Comparison of ENCODE assay signal across 28 mouse cellular contexts in the genomic region with DNA sequence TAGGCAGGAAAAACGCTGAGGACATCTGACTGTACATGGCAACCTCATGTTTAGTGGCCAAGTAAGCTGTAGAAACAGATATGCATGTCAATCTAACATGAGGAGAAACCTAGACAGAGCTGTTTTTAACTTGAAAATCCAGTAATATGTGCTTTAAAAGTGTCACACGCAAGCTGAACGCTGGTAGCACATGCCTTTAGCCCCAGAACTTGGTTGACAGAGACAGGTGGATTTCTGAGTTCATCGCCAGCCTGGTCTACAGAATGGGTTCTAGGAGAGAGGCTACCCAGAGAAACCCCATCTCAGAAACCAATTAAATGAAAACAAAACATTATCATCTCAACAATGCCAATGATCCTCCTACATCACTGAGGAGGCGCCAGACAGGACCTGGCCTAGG. TPM values are rescaled to one million over a fixed set of nuclear protein-coding genes. Genes with fewer than 3 reads are reported as not detected.
A peak's percentile ranks its signal among the peaks of the same experiment; 100 is the strongest.
DNase-seq lines count a peak whose midpoint lies in the region; ATAC-seq and TF ChIP-seq lines count a peak whose summit lies in the region.
"Had no signal": no experiment of that assay in that cellular context is flagged by ENCODE, and none has a peak within 500 bp of the region (broad histone marks: within the 10 kb centered on the region; RNA-seq: fewer than 3 reads in every experiment).

No protein-coding gene starts in this region.

- H3K27me3 ChIP-seq in forebrain, embryonic 13.5 days: no peaks in the 10 kb centered on the region
- H3K27me3 ChIP-seq in forebrain, postnatal 0 days (ENCODE audit: insufficient read depth, low read length): no peaks in the 10 kb centered on the region
- H3K27me3 ChIP-seq: CH12.LX; heart, embryonic 15.5 days; Patski had no signal

- H3K9ac ChIP-seq in forebrain, embryonic 13.5 days: 0 out of 2 replicates have a peak overlapping the region, but pooled peaks have one; percentile 21
- no peak overlapping the region for H3K9ac ChIP-seq in forebrain, postnatal 0 days
- H3K9ac ChIP-seq: heart, embryonic 15.5 days; hindbrain, embryonic 14.5 days had no signal

- peaks cover 71% of the 10 kb centered on the region for H3K36me3 ChIP-seq in forebrain, embryonic 13.5 days (ENCODE audit: poor library complexity, severe bottlenecking)
- peaks cover 40% of the 10 kb centered on the region for H3K36me3 ChIP-seq in forebrain, postnatal 0 days (ENCODE audit: insufficient read depth)

- no peak for TF ChIP-seq POLR2A in bone marrow macrophage, adult 2 months (IDR thresholded peaks at IDR 0.05; ENCODE audit: borderline replicate concordance, low read depth, low read length)

- H3K4me1 ChIP-seq in forebrain, embryonic 13.5 days: peaks cover 16% of the 10 kb centered on the region
- peaks cover 8% of the 10 kb centered on the region; the same call in 1 of the 2 replicates for H3K4me1 ChIP-seq in forebrain, postnatal 0 days (ENCODE audit: insufficient read depth)
- H3K4me1 ChIP-seq in bone marrow macrophage, adult 2 months (ENCODE audit: control insufficient read depth, insufficient read depth, low read length): peaks cover 34% of the 10 kb centered on the region

- intact Hi-C loops in gastrocnemius, adult 2 months (cut with DNase I): no loop called here
- intact Hi-C loops in gastrocnemius, postnatal 14 days (cut with DNase I; ENCODE audit: low total_unique reads): no loop called here

- H3K27ac ChIP-seq in forebrain, embryonic 13.5 days: no peak overlapping the region
- no peak overlapping the region for H3K27ac ChIP-seq in forebrain, postnatal 0 days (ENCODE audit: low read depth, low read length)
- H3K27ac ChIP-seq in gastrocnemius, adult 2 months: peak overlapping the region; percentile 85
- peak overlapping the region; percentile 76; the same call in 1 of the 2 replicates for H3K27ac ChIP-seq in layer of hippocampus, adult 2 months
- peak overlapping the region; percentile 80 for H3K27ac ChIP-seq in bone marrow macrophage, adult 2 months (ENCODE audit: insufficient read depth, low read depth, low read length)
- H3K27ac ChIP-seq: heart, embryonic 10.5 days; hindbrain, embryonic 10.5 days; hindbrain, embryonic 14.5 days had no signal

- H3K4me3 ChIP-seq in forebrain, embryonic 13.5 days: no peak overlapping the region
- H3K4me3 ChIP-seq in forebrain, postnatal 0 days (ENCODE audit: low read depth, low read length): no peak overlapping the region
- no peak overlapping the region for H3K4me3 ChIP-seq in gastrocnemius, adult 2 months
- H3K4me3 ChIP-seq in layer of hippocampus, adult 2 months: no peak overlapping the region
- H3K4me3 ChIP-seq in bone marrow macrophage, adult 2 months (ENCODE audit: insufficient read depth, low read length): no peak overlapping the region
- H3K4me3 ChIP-seq: heart, adult 2 months; heart, embryonic 10.5 days; heart, embryonic 15.5 days; hindbrain, embryonic 10.5 days had no signal

- no peak for TF ChIP-seq CTCF in forebrain, postnatal 0 days (IDR thresholded peaks at IDR 0.05; ENCODE audit: low read depth)
- TF ChIP-seq CTCF in gastrocnemius, adult 2 months (IDR thresholded peaks at IDR 0.05): no peak
- TF ChIP-seq CTCF in layer of hippocampus, adult 2 months (conservative IDR thresholded peaks at IDR 0.05): no peak
- no peak for TF ChIP-seq CTCF in bone marrow macrophage, adult 2 months (IDR thresholded peaks at IDR 0.05; ENCODE audit: low read depth, low read length)

- no peak for DNase-seq in forebrain, postnatal 0 days
- DNase-seq in gastrocnemius, adult 2 months: no peak
- no peak for DNase-seq in gastrocnemius, postnatal 14 days
- no peak for DNase-seq in layer of hippocampus, adult 2 months (ENCODE audit: low spot score in 2 of 2)
- DNase-seq in layer of hippocampus, postnatal 14 days (ENCODE audit: low spot score in 2 of 2): no peak
- DNase-seq: adrenal gland, postnatal 10 days; adrenal gland, postnatal 36 days; B cell, adult 2 months; kidney, adult 2 months had no signal

- no peak for ATAC-seq in forebrain, embryonic 13.5 days
- ATAC-seq in forebrain, postnatal 0 days: no peak
- no peak for ATAC-seq in granulocyte monocyte progenitor cell, adult 5-6 weeks (replicated peaks; ENCODE audit: poor library complexity, severe bottlenecking)
- ATAC-seq: intestine, postnatal 0 days; Patski had no signal

- no peak overlapping the region for H3K4me2 ChIP-seq in forebrain, embryonic 13.5 days
- H3K4me2 ChIP-seq in forebrain, postnatal 0 days (ENCODE audit: low read depth): no peak overlapping the region
- H3K4me2 ChIP-seq: heart, embryonic 15.5 days; hindbrain, embryonic 14.5 days had no signal

- 92% methylated on average over 5 of the region's 5 CpGs for WGBS in forebrain, embryonic 13.5 days
- 86% methylated on average over 5 of the region's 5 CpGs for WGBS in forebrain, postnatal 0 days

- no peaks in the 10 kb centered on the region for H3K9me3 ChIP-seq in forebrain, embryonic 13.5 days (replicated peaks)
- no peaks in the 10 kb centered on the region for H3K9me3 ChIP-seq in forebrain, postnatal 0 days (ENCODE audit: low read length)
- H3K9me3 ChIP-seq: G1E; heart, embryonic 10.5 days; heart, embryonic 15.5 days; hindbrain, embryonic 10.5 days had no signal

RNA-seq across cellular contexts. Expression of a gene that starts 4.5 kb away (rescaled TPM):
- 41.2 and 45.3 TPM in 2 replicates for polyA plus RNA-seq in forebrain, embryonic 13.5 days (2015; fragmentation: Nextera tagmentation; extraction: Ambion mirVana)
- total RNA-seq in forebrain, postnatal 0 days (2014; rRNA removed): 51.9 and 92.2 TPM in 2 replicates
- polyA plus RNA-seq in forebrain, postnatal 0 days (2015; fragmentation: Nextera tagmentation; extraction: Ambion mirVana): 32.4 and 35.6 TPM in 2 replicates
- total RNA-seq in gastrocnemius, adult 2 months (2021): 10 to 100 TPM in 1 of 2 experiments, 1 to 10 TPM in 1; 4.5 to 11.4 TPM
- total RNA-seq in gastrocnemius, postnatal 14 days (2021): 1 to 10 TPM; 9.2 to 9.3 TPM
- 10 to 100 TPM; 36.9 to 42.8 TPM for total RNA-seq in layer of hippocampus, adult 2 months (2021)
- 10 to 100 TPM; 30.1 to 33.4 TPM for total RNA-seq in layer of hippocampus, postnatal 14 days (2021)
- polyA plus RNA-seq in bone marrow macrophage, adult 2 months (2012; ENCODE audit: insufficient read depth, insufficient read length, missing spikeins): 8.3 and 9.5 TPM in 2 replicates
- 49.8 and 55.9 TPM in 2 replicates for total RNA-seq in granulocyte monocyte progenitor cell, adult 5-6 weeks (2014; fragmentation: Nextera tagmentation)
- 21.8 and 37.3 TPM in 2 replicates for total RNA-seq in granulocyte monocyte progenitor cell, adult 5-6 weeks (2017)

RNA-seq across cellular contexts. Expression of a gene that starts 9.3 kb away (rescaled TPM):
- polyA plus RNA-seq in forebrain, embryonic 13.5 days (2015; fragmentation: Nextera tagmentation; extraction: Ambion mirVana): not detected in 2 replicates
- 1.2 TPM in 1 of 2 replicates, not detected in the other for total RNA-seq in forebrain, postnatal 0 days (2014; rRNA removed)
- 0.20 and 0.54 TPM in 2 replicates for polyA plus RNA-seq in forebrain, postnatal 0 days (2015; fragmentation: Nextera tagmentation; extraction: Ambion mirVana)
- total RNA-seq in gastrocnemius, adult 2 months (2021): 1 to 10 TPM; 2.2 to 6.1 TPM
- 1 to 10 TPM; 8.4 to 9.6 TPM for total RNA-seq in gastrocnemius, postnatal 14 days (2021)
- 1 to 10 TPM; 2.6 to 2.8 TPM for total RNA-seq in layer of hippocampus, adult 2 months (2021)
- total RNA-seq in layer of hippocampus, postnatal 14 days (2021): 1 to 10 TPM; 1.4 to 1.6 TPM
- not detected in 2 replicates for polyA plus RNA-seq in bone marrow macrophage, adult 2 months (2012; ENCODE audit: insufficient read depth, insufficient read length, missing spikeins)
- total RNA-seq in granulocyte monocyte progenitor cell, adult 5-6 weeks (2014; fragmentation: Nextera tagmentation): not detected in 2 replicates
- not detected in 2 replicates for total RNA-seq in granulocyte monocyte progenitor cell, adult 5-6 weeks (2017)
- total RNA-seq: adrenal gland, adult 18-20 months; adrenal gland, postnatal 36 days; CH12.LX had no signal
- polyA plus RNA-seq: G1E; hindbrain, embryonic 10.5 days; hindbrain, embryonic 14.5 days; intestine, embryonic 14.5 days; kidney, adult 2 months had no signal

RNA-seq across cellular contexts. Expression of a gene that starts 22.0 kb away (rescaled TPM):
- polyA plus RNA-seq in forebrain, embryonic 13.5 days (2015; fragmentation: Nextera tagmentation; extraction: Ambion mirVana): 23.6 and 29.6 TPM in 2 replicates
- 29.2 and 33.1 TPM in 2 replicates for total RNA-seq in forebrain, postnatal 0 days (2014; rRNA removed)
- 14.8 and 19.0 TPM in 2 replicates for polyA plus RNA-seq in forebrain, postnatal 0 days (2015; fragmentation: Nextera tagmentation; extraction: Ambion mirVana)
- 10 to 100 TPM; 16.2 to 19.2 TPM for total RNA-seq in gastrocnemius, adult 2 months (2021)
- 10 to 100 TPM; 14.3 to 15.5 TPM for total RNA-seq in gastrocnemius, postnatal 14 days (2021)
- 10 to 100 TPM; 53.5 to 55.7 TPM for total RNA-seq in layer of hippocampus, adult 2 months (2021)
- 10 to 100 TPM; 47.3 to 51.1 TPM for total RNA-seq in layer of hippocampus, postnatal 14 days (2021)
- 86.1 and 89.4 TPM in 2 replicates for polyA plus RNA-seq in bone marrow macrophage, adult 2 months (2012; ENCODE audit: insufficient read depth, insufficient read length, missing spikeins)
- 12.1 and 18.9 TPM in 2 replicates for total RNA-seq in granulocyte monocyte progenitor cell, adult 5-6 weeks (2014; fragmentation: Nextera tagmentation)
- total RNA-seq in granulocyte monocyte progenitor cell, adult 5-6 weeks (2017): 11.3 and 12.6 TPM in 2 replicates

RNA-seq across cellular contexts. Expression of a gene that starts 27.8 kb away (rescaled TPM):
- polyA plus RNA-seq in forebrain, embryonic 13.5 days (2015; fragmentation: Nextera tagmentation; extraction: Ambion mirVana): 7.7 and 10.1 TPM in 2 replicates
- 9.0 and 11.9 TPM in 2 replicates for total RNA-seq in forebrain, postnatal 0 days (2014; rRNA removed)
- 10.3 and 10.6 TPM in 2 replicates for polyA plus RNA-seq in forebrain, postnatal 0 days (2015; fragmentation: Nextera tagmentation; extraction: Ambion mirVana)
- 10 to 100 TPM in 1 of 2 experiments, 1 to 10 TPM in 1; 8.3 to 21.5 TPM for total RNA-seq in gastrocnemius, adult 2 months (2021)
- total RNA-seq in gastrocnemius, postnatal 14 days (2021): 10 to 100 TPM; 13.9 to 16.3 TPM
- 1 to 10 TPM; 8.2 to 8.8 TPM for total RNA-seq in layer of hippocampus, adult 2 months (2021)
- 10 to 100 TPM; 10.1 to 10.7 TPM for total RNA-seq in layer of hippocampus, postnatal 14 days (2021)
- polyA plus RNA-seq in bone marrow macrophage, adult 2 months (2012; ENCODE audit: insufficient read depth, insufficient read length, missing spikeins): 0.80 TPM in 1 of 2 replicates, not detected in the other
- total RNA-seq in granulocyte monocyte progenitor cell, adult 5-6 weeks (2014; fragmentation: Nextera tagmentation): not detected in 2 replicates
- total RNA-seq in granulocyte monocyte progenitor cell, adult 5-6 weeks (2017): not detected in 2 replicates
- total RNA-seq: CH12.LX had no signal
- polyA plus RNA-seq: G1E had no signal

RNA-seq across cellular contexts. Expression of a gene that starts 51.0 kb away (rescaled TPM):
- polyA plus RNA-seq in forebrain, embryonic 13.5 days (2015; fragmentation: Nextera tagmentation; extraction: Ambion mirVana): not detected in 2 replicates
- 0.05 TPM in 1 of 2 replicates, not detected in the other for total RNA-seq in forebrain, postnatal 0 days (2014; rRNA removed)
- polyA plus RNA-seq in forebrain, postnatal 0 days (2015; fragmentation: Nextera tagmentation; extraction: Ambion mirVana): not detected in 2 replicates
- total RNA-seq in gastrocnemius, adult 2 months (2021): not detected
- total RNA-seq in gastrocnemius, postnatal 14 days (2021): not detected
- total RNA-seq in layer of hippocampus, adult 2 months (2021): under 1 TPM in 1 of 2 experiments, not detected in 1; 0.28 TPM
- under 1 TPM in 1 of 2 experiments, not detected in 1; 0.26 TPM for total RNA-seq in layer of hippocampus, postnatal 14 days (2021)
- polyA plus RNA-seq in bone marrow macrophage, adult 2 months (2012; ENCODE audit: insufficient read depth, insufficient read length, missing spikeins): 0.33 TPM in 1 of 2 replicates, not detected in the other
- 0.49 TPM in 1 of 2 replicates, not detected in the other for total RNA-seq in granulocyte monocyte progenitor cell, adult 5-6 weeks (2014; fragmentation: Nextera tagmentation)
- total RNA-seq in granulocyte monocyte progenitor cell, adult 5-6 weeks (2017): 0.21 TPM in 1 of 2 replicates, not detected in the other
- total RNA-seq: adrenal gland, postnatal 10 days; adrenal gland, postnatal 36 days; gastrocnemius, adult 18-20 months; gastrocnemius, postnatal 25 days; heart, adult 2 months; heart, postnatal 36 days had no signal
- polyA plus RNA-seq: embryonic facial prominence, embryonic 11.5 days; embryonic facial prominence, embryonic 14.5 days; G1E; heart, embryonic 10.5 days; heart, embryonic 15.5 days; hindbrain, embryonic 10.5 days; hindbrain, embryonic 14.5 days; intestine, postnatal 0 days had no signal

Comparison
In these comparisons a context has a peak if more than half of its experiments do, and no peak if none do; other contexts are left out.
1. H3K27ac ChIP-seq: peak in gastrocnemius, adult 2 months (single experiment), layer of hippocampus, adult 2 months (single experiment) and bone marrow macrophage, adult 2 months (single experiment); none in forebrain, embryonic 13.5 days (single experiment) and forebrain, postnatal 0 days (single experiment).